Mouse (Mus musculus): ENCODE results near the gene Pigz.

- no peak for TF ChIP-seq CTCF (IDR thresholded peaks at IDR 0.05; ENCODE audit: low read depth)
- TF ChIP-seq EP300 (optimal IDR thresholded peaks at IDR 0.05) = no peak
Observed at GRCm38 (mm10) chr16:31890907-31891306, 42.7 kb upstream of the Pigz start.
